Mouse (Mus musculus): ENCODE measurements around the gene Ksr2.
"Not testable (repeated sequence)": the region's sequence is repeated elsewhere in the genome, so short reads cannot be mapped to it uniquely, and the experiment has no call there.

Gene Ksr2

DNA sequence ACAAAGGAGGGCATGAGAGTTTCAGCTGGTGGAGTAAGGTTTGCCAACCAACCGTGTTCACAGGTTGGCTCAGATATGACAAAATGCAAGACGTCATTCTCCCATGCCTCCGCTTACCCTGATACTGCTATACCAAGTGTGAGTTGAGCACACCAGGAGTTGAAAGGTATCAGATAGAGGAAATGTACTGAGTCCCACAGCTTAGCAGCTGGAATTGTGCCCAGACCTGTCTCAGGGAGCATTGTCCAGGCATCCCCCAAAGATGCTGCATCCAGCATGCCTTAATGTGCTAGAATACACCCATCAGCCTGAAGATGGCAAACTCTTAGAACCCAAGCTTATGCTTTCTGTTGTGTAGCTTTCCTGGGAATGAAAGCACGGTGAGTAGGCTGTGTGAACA is 206.5 kb downstream of the Ksr2 start:
- no peak for DNase-seq (ENCODE audit: low read depth)

DNA sequence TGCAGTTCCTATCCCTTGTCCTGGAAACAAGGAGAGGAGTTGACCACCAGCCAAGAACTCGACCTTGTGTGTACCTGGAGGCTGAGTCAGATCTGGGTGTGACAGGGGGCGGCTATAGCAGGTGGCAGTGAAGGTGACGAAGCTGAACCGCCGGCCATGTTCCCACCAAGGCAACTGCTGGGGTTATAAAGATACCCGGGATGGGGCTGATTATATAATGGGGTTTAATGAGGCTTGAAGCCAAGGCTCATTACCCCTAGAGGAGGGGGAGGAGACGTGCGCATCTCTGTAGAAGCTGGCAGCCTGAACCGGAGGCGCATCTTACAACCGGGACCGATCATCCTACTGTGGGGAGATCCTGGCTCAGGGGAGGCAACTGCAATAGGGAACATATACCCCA is 208.4 kb downstream of the Ksr2 start:
- DNase-seq (ENCODE audit: low read depth) = no peak

- DNase-seq (ENCODE audit: low read depth) = not testable (repeated sequence)
These were observed 209.4 kb downstream of the Ksr2 start for GRCm38 (mm10) chr5:117623206-117623605.

DNA sequence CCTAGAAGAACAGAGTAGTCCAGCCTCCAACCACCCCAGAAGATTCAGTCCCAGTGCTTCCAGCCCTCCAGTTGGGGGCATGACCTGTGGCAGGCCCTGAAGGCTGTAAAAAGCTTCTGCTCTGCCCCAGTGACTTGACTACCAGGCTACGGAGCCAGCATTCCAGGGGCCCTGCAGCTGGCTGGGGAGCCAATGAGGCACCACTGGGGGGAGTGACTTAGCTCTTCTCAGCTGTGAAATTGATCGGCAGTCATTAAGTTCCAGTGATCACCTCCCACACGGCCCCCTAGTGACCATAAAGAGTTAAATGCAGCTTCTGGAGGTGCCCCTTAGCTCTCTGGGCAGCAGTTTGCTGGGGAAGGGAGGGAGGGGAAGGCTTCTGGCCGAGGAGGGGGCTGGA is 213.1 kb downstream of the Ksr2 start:
- DNase-seq (ENCODE audit: low read depth) = no peak

GRCm38 (mm10) chr5:117628351-117628750 is 214.6 kb downstream of the Ksr2 start:
- peak; percentile 12 for DNase-seq (ENCODE audit: low read depth)

GRCm38 (mm10) chr5:117629570-117629969 is 215.8 kb downstream of the Ksr2 start:
- DNase-seq (ENCODE audit: low read depth) = no peak

GRCm38 (mm10) chr5:117635211-117635610 is 221.4 kb downstream of the Ksr2 start:
- no peak for DNase-seq (ENCODE audit: low read depth)

DNA sequence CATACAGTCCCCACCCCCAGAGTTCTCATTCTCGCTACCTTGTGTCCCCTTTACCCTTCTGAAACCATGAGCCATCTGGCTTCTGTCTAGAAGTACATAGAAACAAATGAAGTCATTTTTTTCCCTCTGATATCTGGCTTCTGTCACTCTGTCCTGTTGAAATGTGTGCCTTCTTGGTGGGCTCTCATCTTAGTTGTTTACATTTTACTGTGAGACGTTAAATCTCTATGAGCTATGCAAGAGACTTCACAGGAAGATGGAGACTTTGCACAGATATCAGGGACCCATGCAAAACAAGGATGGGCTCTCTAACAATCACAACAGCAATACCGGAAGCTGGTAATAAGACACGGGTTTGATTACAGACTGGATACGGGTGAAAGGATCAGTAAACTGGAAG is 222.0 kb downstream of the Ksr2 start:
- no peak for DNase-seq (ENCODE audit: low read depth)

- no peak for DNase-seq (ENCODE audit: low read depth)
These were observed 227.8 kb downstream of the Ksr2 start for GRCm38 (mm10) chr5:117641585-117641984.

GRCm38 (mm10) chr5:117651238-117651886 is 237.6 kb downstream of the Ksr2 start:
- DNase-seq (ENCODE audit: low read depth) = no peak

DNA sequence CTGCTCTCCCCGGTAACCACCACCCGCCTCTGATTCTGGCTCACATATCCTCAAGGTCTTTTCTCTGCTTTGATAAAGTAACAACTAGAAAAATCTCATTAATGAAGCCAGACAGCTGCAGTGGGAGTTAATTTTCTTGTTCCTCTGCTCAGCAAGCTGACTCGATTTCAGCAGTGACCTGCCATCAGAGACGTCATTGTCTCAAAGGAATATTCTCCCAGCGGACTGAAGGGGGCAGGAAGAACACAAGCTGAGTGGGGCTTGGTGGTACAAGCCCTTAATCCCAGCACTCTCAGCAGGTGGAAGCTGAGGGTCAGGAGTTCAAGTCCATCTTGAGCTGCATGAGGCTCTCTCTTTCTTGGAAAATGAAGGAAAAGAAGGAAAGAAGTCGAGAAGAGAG is 244.8 kb downstream of the Ksr2 start:
- no peak for DNase-seq (ENCODE audit: low read depth)

DNA sequence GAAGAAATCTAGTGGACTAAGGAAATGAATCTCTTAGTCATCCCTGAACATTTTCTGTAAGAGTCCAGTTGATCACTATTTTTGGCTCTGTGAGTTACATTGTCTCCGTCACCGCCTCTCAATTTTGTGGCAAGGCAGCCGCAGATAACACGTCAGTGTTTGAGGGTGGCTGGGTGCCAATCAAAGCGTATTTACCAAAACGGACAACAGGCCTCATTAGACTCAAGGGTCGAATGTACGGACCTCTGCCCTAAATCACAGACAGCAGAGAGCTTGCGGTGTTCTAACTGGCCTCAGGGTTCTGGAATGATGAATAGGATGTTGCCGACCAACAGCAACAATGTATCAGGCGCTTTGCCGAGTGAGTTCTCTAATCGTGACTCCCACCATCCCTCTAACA is 245.8 kb downstream of the Ksr2 start:
- no peak for DNase-seq (ENCODE audit: low read depth)

DNA sequence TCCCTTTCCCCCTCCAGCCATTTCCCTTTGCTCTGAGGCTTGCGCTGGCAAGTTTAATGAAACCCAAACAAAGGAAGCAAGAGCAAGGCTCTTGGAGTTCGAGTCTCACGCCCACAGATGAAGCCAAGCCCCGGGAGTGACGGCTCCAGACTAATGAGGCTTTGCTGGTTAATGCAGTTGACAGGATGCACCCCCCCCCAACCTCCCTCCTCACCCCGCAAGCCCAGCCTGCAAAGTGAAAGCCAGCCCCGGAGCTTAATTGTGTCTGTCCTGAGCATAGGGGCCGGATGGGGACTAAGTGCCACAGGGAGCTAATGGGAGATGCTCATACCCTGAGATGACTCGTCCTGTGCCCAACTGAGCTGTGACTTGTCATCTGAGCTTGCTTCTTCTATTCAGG is 251.4 kb downstream of the Ksr2 start:
- DNase-seq (ENCODE audit: low read depth) = no peak

DNA sequence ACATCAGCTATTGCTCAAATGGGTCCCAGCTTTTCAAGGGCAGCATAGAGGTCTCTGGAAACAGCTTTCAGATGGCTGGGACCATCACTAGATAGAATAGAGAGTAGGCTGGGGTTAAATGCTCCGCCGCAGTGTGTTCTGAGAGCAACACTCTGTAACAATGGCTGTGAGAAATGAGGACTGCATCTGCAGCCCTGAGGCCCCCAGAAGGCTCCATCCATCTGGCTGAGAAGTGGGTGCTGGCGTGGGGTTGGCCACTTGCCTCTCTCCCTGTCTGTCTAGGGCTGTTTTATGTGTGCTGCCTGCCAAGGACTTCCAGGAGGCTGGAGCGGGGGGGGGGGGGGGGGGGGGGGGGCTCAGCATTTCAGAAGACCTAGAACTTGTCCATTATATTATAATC is 253.5 kb downstream of the Ksr2 start:
- no peak for DNase-seq (ENCODE audit: low read depth)

DNA sequence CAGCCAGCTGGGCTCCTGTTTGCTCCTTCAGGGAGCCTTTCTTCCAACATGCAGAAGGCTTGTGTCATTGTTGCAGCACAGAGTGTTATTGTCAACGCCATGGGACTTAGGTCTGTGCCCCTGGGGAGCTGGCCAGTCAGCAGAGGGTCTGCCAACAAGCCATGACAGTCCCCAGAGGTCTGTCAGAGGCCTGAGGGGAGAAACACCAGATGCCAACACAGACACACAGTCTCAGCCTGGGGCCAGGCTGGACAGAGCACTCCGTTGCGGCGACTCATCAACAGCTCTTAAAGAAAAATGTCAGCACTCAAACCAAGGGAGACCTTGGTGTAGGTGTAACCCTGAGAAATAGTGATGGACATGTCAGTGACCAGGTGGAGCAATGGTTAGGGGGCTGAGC is 255.5 kb downstream of the Ksr2 start:
- DNase-seq (ENCODE audit: low read depth) = no peak

- no peak for DNase-seq (ENCODE audit: low read depth)
These were observed 256.0 kb downstream of the Ksr2 start for GRCm38 (mm10) chr5:117669843-117670242.

- no peak for DNase-seq (ENCODE audit: low read depth)
These were observed 257.6 kb downstream of the Ksr2 start for GRCm38 (mm10) chr5:117671362-117671761.

- no peak for DNase-seq (ENCODE audit: low read depth)
These were observed 262.0 kb downstream of the Ksr2 start for GRCm38 (mm10) chr5:117675840-117676239.

GRCm38 (mm10) chr5:117677231-117677630 is 263.4 kb downstream of the Ksr2 start:
- DNase-seq (ENCODE audit: low read depth) = no peak

GRCm38 (mm10) chr5:117678371-117678770 is 264.6 kb downstream of the Ksr2 start:
- DNase-seq (ENCODE audit: low read depth) = no peak

GRCm38 (mm10) chr5:117682226-117682625 is 268.4 kb downstream of the Ksr2 start:
- DNase-seq (ENCODE audit: low read depth) = no peak

GRCm38 (mm10) chr5:117684491-117684890 is 270.7 kb downstream of the Ksr2 start:
- DNase-seq (ENCODE audit: low read depth) = no peak

DNA sequence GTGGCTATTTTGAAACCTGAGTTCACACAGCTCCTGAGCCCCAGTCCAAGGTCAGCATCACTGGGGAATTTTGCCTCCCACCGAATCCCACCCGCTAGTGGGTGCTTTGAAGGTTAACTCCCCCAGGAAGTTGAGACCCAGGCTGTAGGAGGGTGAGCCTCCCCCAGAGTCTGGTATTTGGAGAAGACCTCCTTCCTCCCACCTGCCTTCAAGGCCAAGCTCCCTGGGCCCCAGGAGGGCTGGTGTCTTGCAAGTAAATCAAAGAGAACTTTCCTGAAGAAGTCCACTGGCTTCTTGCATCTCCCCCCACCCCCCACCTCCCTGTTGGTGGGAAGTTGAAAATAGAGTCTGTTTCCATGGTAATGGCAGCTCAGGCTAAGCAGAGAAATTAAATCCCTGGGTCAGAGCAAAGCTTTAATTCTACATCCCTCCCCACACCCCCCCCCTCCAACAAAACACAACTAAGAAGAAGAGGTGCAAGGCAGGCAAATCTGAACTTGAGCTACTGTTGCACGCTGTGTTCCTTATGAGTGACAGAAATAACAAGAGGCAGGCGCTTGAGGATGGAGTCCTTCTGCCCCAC is 274.1 kb downstream of the Ksr2 start:
- no peak for DNase-seq (ENCODE audit: low read depth)

- DNase-seq (ENCODE audit: low read depth) = no peak
These were observed 274.9 kb downstream of the Ksr2 start for GRCm38 (mm10) chr5:117688738-117689137.

Data from c-Kit-positive CD71-negative TER-119-negative erythroid progenitor cells, embryonic 14.5 days (primary cell).